Mouse (Mus musculus) heart, embryonic 16.5 days (tissue): ENCODE data around the gene Klc3. TPM values are rescaled to one million over a fixed set of nuclear protein-coding genes. Genes with fewer than 3 reads are reported as not detected.

Experiments
- ATAC-seq: fragments of 200-750 bp; cut with Nextera tagmentation; replicated peaks from 2 replicates; pipeline ENCODE4 v1.8.0; 2017; ENCODE audit warnings: moderate number of reproducible peaks; ENCODE audit not compliant: insufficient read depth, low FRiP score; ENCODE audit errors: extremely low read depth
- H3K27ac ChIP-seq: fragments of 300-500 bp; sonication (generic); 2 replicates; pipeline ENCODE4 v1.5.1; 2014; ENCODE audit warnings: mild to moderate bottlenecking, low read length, control low read depth, moderate library complexity
- H3K27me3 ChIP-seq: fragments of 300-500 bp; sonication (generic); 2 replicates; pipeline ENCODE4 v1.6.1; 2014; ENCODE audit warnings: low read length, mixed read lengths; ENCODE audit not compliant: control insufficient read depth, insufficient read depth
- H3K36me3 ChIP-seq: fragments of 300-500 bp; sonication (generic); 2 replicates; pipeline ENCODE4 v1.6.1; 2014; ENCODE audit not compliant: control insufficient read depth, insufficient read depth
- H3K4me1 ChIP-seq: fragments of 300-500 bp; sonication (generic); 2 replicates; pipeline ENCODE4 v1.6.1; 2014; ENCODE audit warnings: low read length, mixed read lengths; ENCODE audit not compliant: control insufficient read depth, insufficient read depth
- H3K4me2 ChIP-seq: fragments of 300-500 bp; sonication (generic); 2 replicates; pipeline ENCODE4 v1.6.1; 2014; ENCODE audit warnings: low read depth, mild to moderate bottlenecking, control low read depth, low read length
- H3K4me3 ChIP-seq: fragments of 300-500 bp; sonication (generic); 2 replicates; pipeline ENCODE4 v1.5.1; 2014; ENCODE audit warnings: mild to moderate bottlenecking, control low read depth, low read length
- H3K9ac ChIP-seq: fragments of 300-500 bp; sonication (generic); 2 replicates; pipeline ENCODE4 v1.6.1; 2014; ENCODE audit warnings: low read length, control low read depth
- H3K9me3 ChIP-seq: fragments of 300-500 bp; sonication (generic); replicated peaks from 2 replicates; pipeline ENCODE4 v1.6.1; 2016; ENCODE audit warnings: low read length; ENCODE audit not compliant: control insufficient read depth
- WGBS: fragments of 180-500 bp; shearing (Covaris S2); extraction: QIAGEN DNeasy Blood & Tissue Kit; methylation state at CpG from one replicate; pipeline ENCODE4 v1.1.7; 2014; 5-methylcytosine and 5-hydroxymethylcytosine counted together
- polyA plus RNA-seq: library from polyadenylated mRNA; unstranded; fragments of >200 nt; fragmentation: Nextera tagmentation; extraction: Ambion mirVana; gene quantifications from 2 replicates; pipeline ENCODE4 v1.2.1, GENCODE M21; 2015

Klc3 gene
- polyA plus RNA-seq, 1 experiment from 2014 or later, result 4.1 TPM

DNA sequence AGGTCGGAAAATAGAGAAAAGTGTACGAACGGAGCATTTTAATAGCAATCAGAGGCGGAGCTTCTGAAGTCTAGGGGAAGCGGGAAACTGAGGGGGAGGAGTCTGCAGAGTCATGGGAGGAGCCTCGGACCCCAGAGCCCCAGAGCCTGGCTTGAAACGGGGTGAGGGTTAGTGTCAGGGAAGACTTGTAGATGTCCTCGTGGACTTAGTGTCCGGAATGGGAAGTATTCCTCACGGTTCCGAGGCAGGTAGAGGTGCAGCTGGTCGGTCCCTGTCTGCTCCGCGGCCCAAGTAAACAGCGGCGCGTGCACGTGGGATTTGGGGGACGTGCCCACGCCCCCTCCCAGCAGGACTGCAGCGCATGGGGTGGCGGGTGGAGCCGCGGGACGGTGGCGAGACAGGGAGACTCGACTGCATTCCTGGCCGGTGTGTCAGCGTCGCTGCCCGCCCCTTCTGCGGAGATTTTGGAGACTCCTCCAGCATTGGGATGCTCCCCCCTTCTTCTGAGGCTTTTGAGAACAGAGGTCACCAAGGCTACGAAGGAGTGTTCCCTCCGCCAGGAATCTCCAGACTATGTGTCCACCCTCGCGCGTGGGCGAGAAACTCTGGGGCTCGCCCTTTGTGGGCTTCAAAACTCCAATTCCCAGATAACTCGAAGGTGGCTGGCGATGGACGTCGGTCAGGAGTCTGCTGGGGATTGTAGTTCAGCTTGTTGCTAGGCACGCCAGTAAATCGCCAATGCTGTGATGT lies 43.8 kb downstream of the Klc3 start:
- Histone ChIP-seq H3K27ac (peak overlapping the region; percentile 93), H3K9ac (peak overlapping the region; percentile 79), H3K4me1 (peaks cover 32% of the 10 kb centered on the region), H3K27me3 (no peaks in the 10 kb centered on the region), H3K36me3 (peaks cover 10% of the 10 kb centered on the region; the same call in 1 of the 2 replicates), H3K4me3 (peak overlapping the region; percentile 60), H3K4me2 (peak overlapping the region; percentile 94), H3K9me3 (no peaks in the 10 kb centered on the region)
- peak; percentile 43 for ATAC-seq
- WGBS, result under 1% methylated on average over 45 of the region's 45 CpGs

DNA sequence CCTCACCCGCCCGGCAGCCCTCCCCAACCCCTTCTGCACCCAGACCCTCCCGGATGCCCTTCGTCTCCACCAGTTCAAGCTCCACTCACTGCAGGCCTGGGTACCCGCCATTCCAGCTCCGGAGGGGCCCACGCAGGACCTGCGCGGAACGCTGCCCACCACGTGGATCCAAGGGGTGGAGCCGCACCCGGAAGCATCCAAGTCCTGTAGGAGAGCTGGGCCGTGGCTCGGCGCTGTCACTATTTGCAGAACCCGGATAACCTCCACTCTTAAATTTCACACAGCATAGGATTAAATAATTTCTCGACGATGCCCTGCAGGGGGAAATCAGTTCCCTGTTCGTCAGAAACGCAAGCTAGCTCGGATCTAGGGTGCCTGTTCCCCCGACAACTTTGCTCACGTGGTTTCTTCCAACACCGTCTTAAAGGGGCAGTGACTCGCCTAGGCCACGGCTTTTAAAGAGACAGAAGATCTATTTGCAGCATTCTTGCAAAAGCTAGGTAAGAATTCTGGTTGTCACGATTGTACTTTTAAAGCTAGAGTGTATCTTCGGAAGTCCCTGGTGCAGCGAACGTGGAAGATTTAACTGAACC lies 44.5 kb downstream of the Klc3 start, which contains the start of the genes Cd3eap and Ppp1r13l:
Gene Cd3eap (minus strand): TSS at position 185 of the 593 bp plus-strand sequence.
Gene Ppp1r13l (plus strand): TSS at position 451 of the 593 bp plus-strand sequence.
- H3K4me2 ChIP-seq, result peak within 1 kb of the TSS; percentile 94
- peaks cover 16% of the 10 kb centered on the region; the same call in 1 of the 2 replicates for H3K36me3 ChIP-seq
- no peaks in the 10 kb centered on the region for H3K27me3 ChIP-seq
- ATAC-seq, result peak; percentile 24
- H3K4me3 ChIP-seq, result peak within 1 kb of the TSS; percentile 60
- peak within 1 kb of the TSS; percentile 79 for H3K9ac ChIP-seq
- peaks cover 31% of the 10 kb centered on the region for H3K4me1 ChIP-seq
- under 1% methylated on average over 31 of the region's 31 CpGs for WGBS
- peak within 1 kb of the TSS; percentile 93 for H3K27ac ChIP-seq
- H3K9me3 ChIP-seq, result no peaks in the 10 kb centered on the region

DNA sequence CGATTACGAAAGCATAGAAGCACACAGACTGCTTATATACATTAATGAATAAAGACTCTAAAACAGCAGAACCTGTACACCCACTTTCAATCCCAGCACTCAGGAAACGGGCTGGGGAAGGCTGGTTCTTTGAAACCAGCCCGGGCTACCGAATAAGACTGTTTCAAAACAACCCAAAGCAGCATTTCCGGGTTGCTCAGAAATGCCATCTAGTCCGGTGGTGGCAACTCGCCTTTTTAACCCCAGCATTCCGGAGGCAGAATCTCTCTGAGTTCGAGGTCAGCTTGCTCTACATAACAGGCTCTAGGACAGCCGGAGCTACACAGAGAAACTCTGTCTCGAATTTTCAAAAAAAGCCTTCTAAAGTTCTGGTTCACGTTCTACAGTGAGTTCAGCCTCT lies 45.3 kb downstream of the Klc3 start:
- peak overlapping the region; percentile 60 for H3K4me3 ChIP-seq
- H3K36me3 ChIP-seq, result peaks cover 18% of the 10 kb centered on the region; the same call in 1 of the 2 replicates
- no peaks in the 10 kb centered on the region for H3K27me3 ChIP-seq
- no peak for ATAC-seq
- no peak overlapping the region for H3K27ac ChIP-seq
- H3K9ac ChIP-seq, result peak overlapping the region; percentile 79
- peaks cover 24% of the 10 kb centered on the region for H3K4me1 ChIP-seq
- H3K4me2 ChIP-seq, result peak overlapping the region; percentile 94
- 15% methylated on average over 13 of the region's 13 CpGs for WGBS
- H3K9me3 ChIP-seq, result no peaks in the 10 kb centered on the region

DNA sequence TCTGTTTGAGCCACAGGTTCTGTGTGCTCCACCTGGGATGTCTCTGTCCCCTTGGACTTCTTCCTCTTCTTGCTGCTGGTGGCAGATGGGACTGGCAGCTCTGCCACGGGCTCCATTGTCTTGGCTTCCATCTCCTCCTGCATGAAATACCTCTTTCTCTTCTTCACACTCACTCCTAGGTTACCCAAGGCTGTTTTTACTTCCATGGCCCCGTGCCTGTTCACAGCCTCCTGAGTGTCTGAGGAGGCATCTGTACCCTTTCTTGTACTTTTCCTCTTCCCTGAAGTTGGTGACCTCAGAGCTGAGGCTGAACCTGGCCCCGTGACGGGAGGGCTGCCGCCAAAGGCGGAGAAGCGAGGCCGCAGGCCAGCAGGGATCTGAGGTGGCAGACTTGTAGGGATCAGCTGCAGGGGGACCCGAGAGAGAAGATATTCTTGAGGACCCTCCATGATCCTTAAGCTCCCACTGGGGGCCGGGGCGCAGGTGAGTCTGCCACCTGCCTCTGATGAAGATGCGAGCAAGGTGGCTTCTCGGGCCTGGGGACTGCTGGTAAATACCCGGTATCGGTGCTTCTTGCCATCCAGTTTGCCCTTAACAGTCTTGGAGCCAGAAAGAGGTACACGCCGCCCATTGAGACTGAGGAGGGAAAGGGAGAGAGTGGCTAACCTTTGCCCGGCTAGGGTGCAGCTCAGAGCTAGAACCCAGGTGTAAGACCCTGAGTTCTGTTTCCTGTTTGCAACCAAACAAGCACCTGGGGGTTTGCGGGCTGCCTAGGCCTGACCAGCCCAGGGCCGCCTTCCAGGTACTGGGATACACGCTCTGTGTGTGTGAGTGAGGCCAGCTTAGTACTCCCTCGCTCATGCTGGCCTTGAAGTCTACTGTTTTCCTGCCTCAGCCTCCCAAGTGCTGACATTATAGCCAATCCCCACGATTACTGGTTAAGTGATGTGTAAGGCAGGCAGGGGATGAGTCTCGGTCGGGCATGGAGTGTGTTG lies 46.2 kb downstream of the Klc3 start:
- H3K4me2 ChIP-seq, result peak overlapping the region; percentile 94
- no peak for ATAC-seq
- no peak overlapping the region for H3K27ac ChIP-seq
- no peaks in the 10 kb centered on the region for H3K9me3 ChIP-seq
- H3K36me3 ChIP-seq, result peaks cover 18% of the 10 kb centered on the region; the same call in 1 of the 2 replicates
- H3K4me1 ChIP-seq, result peaks cover 14% of the 10 kb centered on the region
- WGBS, result 90% methylated on average over 25 of the region's 25 CpGs
- H3K4me3 ChIP-seq, result no peak overlapping the region
- no peaks in the 10 kb centered on the region for H3K27me3 ChIP-seq
- H3K9ac ChIP-seq, result no peak overlapping the region

DNA sequence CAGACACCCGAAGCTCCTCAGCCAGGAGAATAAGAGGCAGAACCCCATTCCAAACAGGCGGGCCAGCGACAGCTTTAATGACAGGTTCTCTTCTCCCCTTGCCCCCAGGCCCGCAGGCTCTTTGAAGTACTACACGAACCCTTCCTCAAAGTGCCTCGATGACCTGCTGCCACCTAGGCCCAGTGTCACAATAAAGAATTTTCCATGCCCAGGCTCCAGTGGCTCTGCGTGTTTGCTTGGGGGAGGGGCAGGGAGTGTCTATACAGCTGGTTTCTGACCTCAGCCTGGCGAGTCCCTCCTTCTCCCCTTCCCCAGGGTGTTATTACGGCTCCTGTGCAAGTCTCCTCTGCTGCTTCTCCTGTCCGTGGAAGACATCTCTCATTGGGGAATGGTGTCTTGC lies 47.6 kb downstream of the Klc3 start:
- peaks cover 18% of the 10 kb centered on the region; the same call in 1 of the 2 replicates for H3K36me3 ChIP-seq

DNA sequence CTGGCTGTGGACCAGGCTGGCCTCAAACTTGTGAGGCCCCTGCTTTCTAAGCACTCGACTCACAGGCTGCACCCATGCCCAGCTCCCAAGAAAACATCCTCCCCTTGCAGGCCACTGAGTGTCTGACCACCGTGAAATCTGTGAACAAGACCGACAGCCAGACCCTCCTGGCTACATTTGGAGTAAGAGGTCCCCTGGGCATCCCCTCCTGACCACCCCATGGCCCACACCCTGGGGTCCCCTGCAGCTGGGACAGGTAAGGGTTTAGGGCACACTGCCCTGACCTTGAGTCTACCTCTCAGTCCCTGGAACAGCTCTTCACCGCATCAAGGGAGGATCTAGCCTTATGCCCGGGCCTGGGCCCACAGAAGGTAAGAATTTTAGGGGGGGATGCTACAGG lies 48.9 kb downstream of the Klc3 start:
- Histone ChIP-seq H3K4me2 (no peak overlapping the region), H3K36me3 (peaks cover 25% of the 10 kb centered on the region; the same call in 1 of the 2 replicates), H3K9ac (no peak overlapping the region), H3K27me3 (no peaks in the 10 kb centered on the region), H3K4me1 (peaks cover 7% of the 10 kb centered on the region), H3K4me3 (no peak overlapping the region), H3K9me3 (no peaks in the 10 kb centered on the region), H3K27ac (no peak overlapping the region)
- no peak for ATAC-seq
- 84% methylated on average over 5 of the region's 5 CpGs for WGBS

More for the DNA sequence above, 47.6 kb downstream of the Klc3 start:
- Histone ChIP-seq H3K4me1 (peaks cover 11% of the 10 kb centered on the region), H3K9me3 (no peaks in the 10 kb centered on the region), H3K27me3 (no peaks in the 10 kb centered on the region), H3K27ac (no peak overlapping the region), H3K9ac (no peak overlapping the region), H3K4me3 (no peak overlapping the region), H3K4me2 (no peak overlapping the region)
- 75% methylated on average over 10 of the region's 10 CpGs for WGBS
- no peak for ATAC-seq

DNA sequence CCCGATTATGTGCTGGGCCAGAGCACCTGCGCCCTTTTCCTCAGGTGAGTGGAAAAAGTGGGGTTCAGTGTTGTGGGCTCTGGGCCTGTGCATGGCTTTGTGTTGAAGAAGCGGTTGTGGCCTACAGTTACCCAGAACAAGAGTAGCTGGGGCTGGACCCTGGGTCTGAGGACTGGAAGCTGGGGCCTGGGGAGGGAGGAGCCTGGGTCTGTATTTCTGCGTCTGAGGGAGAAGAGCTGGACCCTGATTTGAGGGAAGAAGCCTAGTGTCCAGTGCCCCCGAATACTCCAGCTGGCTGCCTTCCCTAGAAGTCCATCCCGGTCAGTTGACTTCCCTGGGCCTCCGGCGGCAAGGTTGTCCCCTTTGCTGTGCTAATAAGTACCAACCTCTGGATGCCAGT lies 53.7 kb downstream of the Klc3 start:
- no peaks in the 10 kb centered on the region for H3K27me3 ChIP-seq
- H3K27ac ChIP-seq, result no peak overlapping the region
- H3K9ac ChIP-seq, result no peak overlapping the region
- no peak overlapping the region for H3K4me3 ChIP-seq
- no peak for ATAC-seq
- H3K36me3 ChIP-seq, result peaks cover 27% of the 10 kb centered on the region; the same call in 1 of the 2 replicates
- no peak overlapping the region for H3K4me2 ChIP-seq
- H3K9me3 ChIP-seq, result no peaks in the 10 kb centered on the region
- 94% methylated on average over 8 of the region's 8 CpGs for WGBS
- peaks cover 5% of the 10 kb centered on the region for H3K4me1 ChIP-seq

DNA sequence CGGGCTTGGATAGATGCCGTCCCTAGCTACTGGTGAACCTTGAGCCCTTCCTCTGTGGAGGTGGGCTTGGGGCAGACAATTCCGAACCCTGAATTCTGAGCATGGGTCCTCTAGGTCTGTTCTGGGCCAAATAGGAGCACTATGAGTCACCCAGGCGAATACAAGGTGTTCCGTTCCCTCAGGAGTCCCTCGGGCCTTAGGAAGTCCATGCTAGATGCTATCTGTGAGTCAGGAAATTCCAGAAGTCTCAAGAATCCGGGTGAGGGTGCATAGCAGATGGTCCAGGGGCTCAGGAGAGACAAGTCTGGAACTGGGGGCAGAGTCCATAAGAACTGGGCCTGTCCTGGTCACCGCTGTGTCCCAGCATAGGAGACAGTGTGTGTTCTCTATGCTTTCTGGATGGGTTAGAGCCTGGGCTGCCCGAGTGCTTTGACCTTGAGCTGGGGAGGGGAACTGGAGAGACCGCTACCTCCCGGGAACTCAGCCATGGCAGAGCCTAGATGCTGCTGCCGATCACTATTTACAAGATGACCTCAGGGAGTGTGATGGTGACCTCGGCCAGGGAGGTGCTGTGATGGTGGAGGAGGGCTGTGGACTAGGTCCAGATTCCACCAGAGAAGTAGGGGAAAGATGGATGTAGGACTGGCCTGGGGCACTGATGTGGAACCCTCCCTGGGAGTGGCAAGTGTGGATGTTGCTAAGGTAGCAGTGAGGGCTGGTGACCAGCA lies 54.6 kb downstream of the Klc3 start:
- WGBS, result 65% methylated on average over 13 of the region's 13 CpGs
- H3K36me3 ChIP-seq, result peaks cover 18% of the 10 kb centered on the region; the same call in 1 of the 2 replicates

More for the DNA sequence above, 54.6 kb downstream of the Klc3 start:
- Histone ChIP-seq H3K4me2 (no peak overlapping the region), H3K9me3 (no peaks in the 10 kb centered on the region), H3K9ac (no peak overlapping the region), H3K27ac (no peak overlapping the region), H3K27me3 (no peaks in the 10 kb centered on the region), H3K4me1 (peaks cover 9% of the 10 kb centered on the region), H3K4me3 (no peak overlapping the region)
- no peak for ATAC-seq
